Mouse (Mus musculus): ENCODE results near the gene Gm853. TPM values are rescaled to one million over a fixed set of nuclear protein-coding genes. Genes with fewer than 3 reads are reported as not detected.
A peak's percentile ranks its signal among the peaks of the same experiment; 100 is the strongest.

Gene Gm853
- polyA plus RNA-seq, 1 experiment from 2014 or later = 1.4 TPM

GRCm38 (mm10) chr4:130212421-130212820, 9.8 kb downstream of the Gm853 start:
- no peaks in the 10 kb centered on the region for H3K4me1 ChIP-seq (replicated peaks)
- no peaks in the 10 kb centered on the region for H3K27me3 ChIP-seq
- H3K4me3 ChIP-seq = no peak overlapping the region
- H3K4me2 ChIP-seq = no peak overlapping the region
- H3K36me3 ChIP-seq = no peaks in the 10 kb centered on the region
- H3K9ac ChIP-seq = no peak overlapping the region
- ATAC-seq (ENCODE audit: low FRiP score) = no peak
- H3K9me3 ChIP-seq = no peaks in the 10 kb centered on the region
- H3K27ac ChIP-seq = no peak overlapping the region
- WGBS = 75% methylated on average over 7 of the region's 7 CpGs

DNA sequence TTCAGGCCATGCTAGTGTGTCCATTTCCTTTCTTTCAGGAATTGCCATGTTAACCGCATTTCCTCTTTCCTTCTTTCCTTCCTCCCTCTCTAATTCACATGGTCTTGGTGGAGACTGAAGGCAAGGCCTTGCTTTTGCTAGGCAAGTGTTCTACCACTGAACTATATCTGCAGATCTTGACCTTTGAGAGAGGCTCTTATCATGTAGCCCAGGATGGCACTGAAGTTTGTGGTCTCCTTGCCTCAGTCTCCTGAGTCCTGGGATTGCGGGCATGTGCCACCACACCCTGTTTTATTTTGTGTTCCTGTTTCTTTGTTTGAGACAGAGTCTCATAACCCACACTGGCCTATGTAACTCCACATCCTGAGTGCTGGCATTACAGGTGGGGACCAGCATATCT, 10.3 kb downstream of the Gm853 start:
- no peak for ATAC-seq (ENCODE audit: low FRiP score)
- H3K27ac ChIP-seq = no peak overlapping the region
- H3K27me3 ChIP-seq = no peaks in the 10 kb centered on the region
- H3K4me1 ChIP-seq (replicated peaks) = no peaks in the 10 kb centered on the region
- no peaks in the 10 kb centered on the region for H3K36me3 ChIP-seq
- H3K4me3 ChIP-seq = no peak overlapping the region
- no peaks in the 10 kb centered on the region for H3K9me3 ChIP-seq
- 97% methylated on average over 2 of the region's 2 CpGs for WGBS
- H3K4me2 ChIP-seq = no peak overlapping the region
- no peak overlapping the region for H3K9ac ChIP-seq

DNA sequence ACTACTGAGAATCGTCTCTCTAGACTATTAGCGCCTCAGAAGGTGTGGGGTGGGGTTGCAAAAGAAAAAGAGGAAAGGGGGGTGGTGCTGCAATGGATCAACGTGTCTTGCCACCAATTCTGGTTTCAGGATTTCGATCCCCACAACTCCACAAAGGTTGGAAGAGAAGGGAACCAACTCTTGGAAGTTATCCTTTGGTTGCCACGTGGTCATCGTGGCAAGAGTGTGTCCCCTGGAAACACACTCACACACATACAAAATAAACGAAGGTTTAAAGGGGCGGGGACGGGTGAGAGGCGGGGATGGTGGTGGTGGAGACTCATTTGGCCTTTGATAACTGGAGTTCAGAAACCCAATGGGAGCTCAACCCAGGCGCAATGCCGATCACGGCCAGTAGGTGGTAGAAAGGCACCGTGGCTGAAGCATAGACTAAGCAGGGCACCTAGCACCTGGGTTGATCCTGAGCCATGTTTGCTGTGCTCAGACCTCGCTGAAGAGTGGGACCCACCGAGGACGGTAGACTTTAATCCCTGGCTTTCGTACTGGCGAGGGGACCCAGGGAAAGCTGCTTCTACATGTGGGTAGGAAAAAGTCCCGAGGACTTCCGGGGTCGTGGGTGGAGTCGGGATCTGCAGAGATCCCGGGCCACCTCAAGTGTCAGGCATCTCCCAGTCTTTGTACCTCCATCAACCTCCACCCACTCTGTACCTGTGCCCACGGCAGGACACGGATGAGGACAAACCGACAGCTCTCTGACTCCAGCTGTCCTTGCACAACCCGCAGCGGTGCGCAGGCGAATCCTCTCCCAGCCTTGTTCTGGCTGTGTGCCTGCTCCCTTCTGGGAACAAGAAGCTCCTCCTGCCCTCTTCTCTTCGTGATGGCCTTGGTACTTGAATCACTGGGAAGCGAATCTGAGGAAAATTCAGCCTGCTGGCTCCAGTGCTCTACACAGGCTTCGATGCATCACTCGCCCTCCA, 23.2 kb downstream of the Gm853 start:
- H3K9me3 ChIP-seq = no peaks in the 10 kb centered on the region
- H3K36me3 ChIP-seq = no peaks in the 10 kb centered on the region
- peak; percentile 75 for ATAC-seq (ENCODE audit: low FRiP score)

GRCm38 (mm10) chr4:130196542-130196941, 25.7 kb downstream of the Gm853 start:
- no peak overlapping the region for H3K9ac ChIP-seq
- WGBS = 79% methylated on average over 8 of the region's 8 CpGs
- no peak for ATAC-seq (ENCODE audit: low FRiP score)

More for the DNA sequence above, 23.2 kb downstream of the Gm853 start:
- peak overlapping the region; percentile 71 for H3K9ac ChIP-seq
- H3K27me3 ChIP-seq = peaks cover 16% of the 10 kb centered on the region
- WGBS = 18% methylated on average over 35 of the region's 35 CpGs
- H3K4me3 ChIP-seq = peak overlapping the region; percentile 38
- H3K4me2 ChIP-seq = peak overlapping the region; percentile 62
- no peak overlapping the region for H3K27ac ChIP-seq
- peaks cover 6% of the 10 kb centered on the region for H3K4me1 ChIP-seq (replicated peaks)

DNA sequence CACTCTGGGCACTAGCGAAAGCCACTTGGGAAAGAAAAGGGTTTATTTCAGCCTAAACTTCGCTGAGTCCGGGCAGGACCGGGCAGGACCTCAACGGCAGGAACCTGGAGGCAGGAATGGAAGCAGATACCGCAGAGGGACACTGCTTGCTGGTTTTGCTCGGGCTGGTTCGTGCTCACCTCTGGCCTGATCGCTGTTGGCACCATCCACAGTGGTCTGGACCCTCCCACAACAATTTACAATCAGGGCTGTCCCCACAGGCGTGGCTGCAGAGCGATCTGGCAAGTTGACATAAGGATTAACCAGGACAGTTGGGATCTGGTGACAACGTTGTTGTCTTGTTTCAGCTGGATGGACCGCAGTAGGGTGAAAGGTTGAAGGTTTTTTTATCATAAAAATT, 26.3 kb downstream of the Gm853 start:
- Histone ChIP-seq H3K4me2 (no peak overlapping the region), H3K4me1 (replicated peaks) (peaks cover 6% of the 10 kb centered on the region), H3K9me3 (no peaks in the 10 kb centered on the region), H3K36me3 (no peaks in the 10 kb centered on the region), H3K9ac (no peak overlapping the region), H3K4me3 (no peak overlapping the region), H3K27me3 (peaks cover 20% of the 10 kb centered on the region), H3K27ac (no peak overlapping the region)
- 74% methylated on average over 13 of the region's 13 CpGs for WGBS
- ATAC-seq (ENCODE audit: low FRiP score) = no peak

More at GRCm38 (mm10) chr4:130196542-130196941, 25.7 kb downstream of the Gm853 start:
- Histone ChIP-seq H3K9me3 (no peaks in the 10 kb centered on the region), H3K4me2 (no peak overlapping the region), H3K27ac (no peak overlapping the region), H3K36me3 (no peaks in the 10 kb centered on the region), H3K4me3 (no peak overlapping the region), H3K4me1 (replicated peaks) (peaks cover 6% of the 10 kb centered on the region), H3K27me3 (peaks cover 16% of the 10 kb centered on the region)

GRCm38 (mm10) chr4:130192266-130192665, 29.9 kb downstream of the Gm853 start:
- 0 out of 2 replicates have a peak, but pooled peaks cover 12% of the 10 kb centered on the region for H3K27me3 ChIP-seq
- ATAC-seq (ENCODE audit: low FRiP score) = no peak
- WGBS = 61% methylated on average over 9 of the region's 9 CpGs

DNA sequence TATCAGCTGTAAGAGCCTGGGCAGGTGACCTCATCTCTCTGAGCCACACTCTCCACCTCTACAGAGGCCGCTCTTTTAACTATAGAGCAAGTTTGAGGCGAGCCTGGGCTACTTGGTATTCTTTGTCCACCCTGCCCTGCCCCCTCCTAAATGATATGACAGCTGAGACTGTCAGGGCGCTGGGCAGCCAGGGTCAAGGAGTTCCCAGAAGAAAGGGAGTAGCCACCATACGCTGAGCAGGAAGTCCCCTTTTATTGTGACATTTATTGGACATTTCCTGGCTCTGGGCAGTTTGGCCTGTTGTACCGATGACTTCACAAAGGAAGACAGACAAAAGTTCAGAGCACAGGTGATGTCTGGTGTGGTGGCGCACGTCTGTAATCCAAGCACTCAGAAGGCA, 32.6 kb downstream of the Gm853 start:
- no peak for ATAC-seq (ENCODE audit: low FRiP score)
- H3K4me3 ChIP-seq = no peak overlapping the region
- peaks cover 17% of the 10 kb centered on the region; the same call in 1 of the 2 replicates for H3K27me3 ChIP-seq
- no peaks in the 10 kb centered on the region for H3K9me3 ChIP-seq
- H3K4me2 ChIP-seq = no peak overlapping the region
- H3K9ac ChIP-seq = no peak overlapping the region
- WGBS = 72% methylated on average over 7 of the region's 7 CpGs
- no peaks in the 10 kb centered on the region for H3K36me3 ChIP-seq
- H3K4me1 ChIP-seq (replicated peaks) = no peaks in the 10 kb centered on the region
- H3K27ac ChIP-seq = no peak overlapping the region

More at GRCm38 (mm10) chr4:130192266-130192665, 29.9 kb downstream of the Gm853 start:
- no peak overlapping the region for H3K27ac ChIP-seq
- H3K4me1 ChIP-seq (replicated peaks) = no peaks in the 10 kb centered on the region
- H3K36me3 ChIP-seq = no peaks in the 10 kb centered on the region
- H3K4me3 ChIP-seq = no peak overlapping the region
- H3K4me2 ChIP-seq = no peak overlapping the region
- H3K9ac ChIP-seq = no peak overlapping the region
- H3K9me3 ChIP-seq = no peaks in the 10 kb centered on the region

GRCm38 (mm10) chr4:130188806-130189297, 33.3 kb downstream of the Gm853 start:
- Histone ChIP-seq H3K9ac (no peak overlapping the region), H3K4me3 (0 out of 2 replicates have a peak overlapping the region, but pooled peaks have one; percentile 6), H3K27me3 (peaks cover 17% of the 10 kb centered on the region; the same call in 1 of the 2 replicates), H3K27ac (no peak overlapping the region), H3K4me2 (peak overlapping the region; percentile 32; the same call in 1 of the 2 replicates), H3K9me3 (no peaks in the 10 kb centered on the region), H3K4me1 (replicated peaks) (no peaks in the 10 kb centered on the region), H3K36me3 (no peaks in the 10 kb centered on the region)
- peak; percentile 59; the same call in 1 of the 2 replicates for ATAC-seq (ENCODE audit: low FRiP score)
- 3% methylated on average over 13 of the region's 13 CpGs for whole genome bisulfite sequencing

GRCm38 (mm10) chr4:130186891-130187290, 35.3 kb downstream of the Gm853 start:
- H3K9me3 ChIP-seq = no peaks in the 10 kb centered on the region
- peaks cover 20% of the 10 kb centered on the region; the same call in 1 of the 2 replicates for H3K27me3 ChIP-seq
- WGBS = 84% methylated on average over 12 of the region's 12 CpGs
- no peaks in the 10 kb centered on the region for H3K4me1 ChIP-seq (replicated peaks)
- H3K9ac ChIP-seq = no peak overlapping the region
- H3K36me3 ChIP-seq = no peaks in the 10 kb centered on the region
- H3K4me3 ChIP-seq = no peak overlapping the region
- no peak overlapping the region for H3K4me2 ChIP-seq
- ATAC-seq (ENCODE audit: low FRiP score) = no peak
- H3K27ac ChIP-seq = no peak overlapping the region

DNA sequence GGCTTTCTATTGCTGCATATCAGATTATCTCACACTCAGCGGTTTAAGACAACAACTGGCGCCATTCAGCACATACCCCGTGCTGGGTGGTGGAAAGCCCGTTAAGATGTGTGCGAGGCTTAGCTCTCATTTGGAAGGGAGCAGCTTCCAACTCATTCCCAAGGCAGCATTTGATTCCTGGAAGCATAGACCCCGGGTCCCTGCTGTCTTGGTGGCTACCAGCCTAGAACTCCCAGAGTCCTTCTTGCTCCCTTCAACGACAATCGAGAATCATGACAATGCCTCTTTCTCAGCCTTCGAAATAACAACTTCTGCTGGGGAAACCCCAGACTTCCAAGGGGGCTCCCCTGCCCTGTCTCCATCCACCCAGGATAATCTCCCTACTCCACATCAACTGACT, 35.8 kb downstream of the Gm853 start:
- Histone ChIP-seq H3K27me3 (peaks cover 20% of the 10 kb centered on the region; the same call in 1 of the 2 replicates), H3K4me1 (replicated peaks) (no peaks in the 10 kb centered on the region), H3K36me3 (no peaks in the 10 kb centered on the region), H3K4me2 (no peak overlapping the region), H3K9ac (no peak overlapping the region), H3K27ac (no peak overlapping the region), H3K4me3 (no peak overlapping the region), H3K9me3 (no peaks in the 10 kb centered on the region)
- no peak for ATAC-seq (ENCODE audit: low FRiP score)
- WGBS = 84% methylated on average over 9 of the region's 9 CpGs

DNA sequence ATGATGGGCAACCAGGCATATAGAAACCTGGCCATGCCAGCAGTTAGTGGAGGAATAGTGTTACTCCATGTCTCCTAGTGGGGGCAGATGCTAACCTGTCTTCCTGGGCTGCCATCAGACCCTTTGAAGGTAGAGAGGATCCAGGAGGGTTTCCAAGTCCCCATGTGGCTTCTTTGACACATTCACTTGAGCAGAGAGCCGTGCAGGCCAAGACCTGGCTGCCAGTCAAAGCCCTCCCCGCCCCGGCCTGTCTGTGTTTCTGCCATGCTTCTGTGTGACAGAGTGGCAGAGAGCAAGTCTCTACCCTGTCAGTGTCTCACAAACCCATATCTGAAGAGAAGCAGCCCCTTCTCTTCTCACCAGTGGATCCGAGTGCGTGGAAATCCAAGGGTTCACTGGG, 38.3 kb downstream of the Gm853 start:
- ATAC-seq (ENCODE audit: low FRiP score) = no peak
- H3K9me3 ChIP-seq = no peaks in the 10 kb centered on the region
- no peak overlapping the region for H3K9ac ChIP-seq
- no peaks in the 10 kb centered on the region for H3K36me3 ChIP-seq
- WGBS = 88% methylated on average over 5 of the region's 5 CpGs
- peaks cover 11% of the 10 kb centered on the region; the same call in 1 of the 2 replicates for H3K27me3 ChIP-seq
- no peak overlapping the region for H3K4me3 ChIP-seq
- H3K4me2 ChIP-seq = no peak overlapping the region
- no peak overlapping the region for H3K27ac ChIP-seq
- no peaks in the 10 kb centered on the region for H3K4me1 ChIP-seq (replicated peaks)

DNA sequence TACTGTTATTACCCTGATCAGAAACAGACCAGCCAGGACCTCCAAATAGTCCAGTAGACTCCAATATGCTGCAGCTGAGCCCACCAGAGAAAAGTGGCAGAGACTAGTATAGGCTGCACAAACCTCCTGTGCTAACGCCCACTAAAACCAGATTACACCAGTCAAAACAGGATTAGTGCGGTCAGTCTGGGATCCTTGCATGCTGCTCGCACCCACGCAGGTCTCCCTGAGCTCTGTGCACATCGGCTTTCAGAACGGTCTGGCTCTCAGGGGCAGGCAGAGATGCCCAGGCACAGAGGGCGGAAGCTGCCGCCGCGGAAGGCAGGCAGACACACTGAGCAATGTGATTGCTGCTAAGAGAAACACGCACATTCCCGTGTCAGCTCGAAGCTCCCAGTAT, 39.2 kb downstream of the Gm853 start:
- Histone ChIP-seq H3K36me3 (no peaks in the 10 kb centered on the region), H3K9ac (no peak overlapping the region), H3K27me3 (peaks cover 11% of the 10 kb centered on the region; the same call in 1 of the 2 replicates), H3K4me1 (replicated peaks) (no peaks in the 10 kb centered on the region), H3K27ac (no peak overlapping the region), H3K9me3 (no peaks in the 10 kb centered on the region), H3K4me3 (no peak overlapping the region), H3K4me2 (no peak overlapping the region)
- ATAC-seq (ENCODE audit: low FRiP score) = no peak
- 84% methylated on average over 13 of the region's 13 CpGs for WGBS
